Mouse (Mus musculus): ENCODE results near the gene Mettl27. TPM values are rescaled to one million over a fixed set of nuclear protein-coding genes. Genes with fewer than 3 reads are reported as not detected.

Gene Mettl27
- total and polyA plus RNA-seq, 2 experiments from 2014 or later: 8.3 to 9.4 TPM

DNA sequence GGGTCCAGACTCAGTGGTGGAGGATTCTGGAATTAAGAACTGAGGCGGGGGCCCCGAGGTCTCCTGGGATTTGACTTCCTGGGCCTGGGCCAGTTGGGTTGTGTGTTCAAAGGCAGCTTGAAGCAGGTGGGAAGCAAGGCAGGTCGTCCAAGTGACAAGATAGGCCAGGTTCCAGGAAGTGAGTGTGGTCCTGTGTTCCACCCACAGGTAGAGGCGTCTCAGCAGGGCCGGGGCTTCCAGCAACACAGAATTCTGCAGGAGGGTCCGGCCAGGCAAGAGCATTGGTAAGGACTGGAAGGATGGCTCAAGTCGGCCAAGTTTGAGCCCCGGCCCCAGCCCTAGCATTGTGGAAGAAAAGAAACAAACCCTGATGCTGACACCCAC is 30.5 kb upstream of the Mettl27 start:
- no peaks in the 10 kb centered on the region for H3K27me3 ChIP-seq (ENCODE audit: control insufficient read depth, insufficient read depth, low read length)
- H3K4me1 ChIP-seq (ENCODE audit: control insufficient read depth, insufficient read depth): no peaks in the 10 kb centered on the region
- no peak overlapping the region for H3K4me2 ChIP-seq (ENCODE audit: low read depth, low read length)
- no peak overlapping the region for H3K9ac ChIP-seq (replicated peaks; ENCODE audit: low read depth, low read length)
- H3K4me3 ChIP-seq (ENCODE audit: low read depth, low read length): no peak overlapping the region
- no peaks in the 10 kb centered on the region for H3K36me3 ChIP-seq (replicated peaks; ENCODE audit: control insufficient read depth, insufficient read depth, low read length)
- TF ChIP-seq CTCF (IDR thresholded peaks at IDR 0.05; ENCODE audit: low read depth) (no peak), EP300 (IDR thresholded peaks at IDR 0.05; ENCODE audit: low read depth) (no peak)
- no peaks in the 10 kb centered on the region for H3K9me3 ChIP-seq (replicated peaks; ENCODE audit: control insufficient read depth, low read length)
- ATAC-seq (ENCODE audit: insufficient read depth, low read depth) (no peak), DNase-seq (ENCODE audit: low spot score) (no peak)
- 64% methylated on average over 8 of the region's 8 CpGs for WGBS
- H3K27ac ChIP-seq (ENCODE audit: low read depth): no peak overlapping the region

DNA sequence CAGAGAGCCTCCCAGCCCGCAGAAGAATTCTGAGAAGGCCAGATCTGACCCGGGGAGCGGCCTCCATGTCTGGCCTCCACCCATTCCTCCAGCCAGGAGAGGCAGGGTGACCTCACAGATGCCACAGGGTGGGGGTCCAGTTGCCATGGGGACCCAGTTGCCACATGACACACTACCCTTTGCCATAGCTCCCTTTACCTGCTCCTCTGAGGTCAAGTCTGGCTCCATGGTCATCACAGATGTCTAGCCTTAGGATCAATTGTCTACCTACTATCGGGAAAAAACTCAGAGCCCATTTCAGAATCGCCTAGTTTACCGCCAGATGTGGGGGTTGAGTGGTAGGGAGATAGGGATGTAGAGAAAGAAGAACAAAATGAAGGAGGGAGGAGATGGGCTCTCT is 25.5 kb upstream of the Mettl27 start, which contains the start of gene Tmem270:
Tmem270 (minus strand) TSS at position 101 of the 400 bp plus-strand sequence.
- Histone ChIP-seq H3K9me3 (replicated peaks; ENCODE audit: control insufficient read depth, low read length) (no peaks in the 10 kb centered on the region), H3K27me3 (ENCODE audit: control insufficient read depth, insufficient read depth, low read length) (no peaks in the 10 kb centered on the region), H3K9ac (replicated peaks; ENCODE audit: low read depth, low read length) (no peak within 1 kb of the TSS), H3K4me1 (ENCODE audit: control insufficient read depth, insufficient read depth) (no peaks in the 10 kb centered on the region), H3K27ac (ENCODE audit: low read depth) (no peak within 1 kb of the TSS), H3K36me3 (replicated peaks; ENCODE audit: control insufficient read depth, insufficient read depth, low read length) (no peaks in the 10 kb centered on the region), H3K4me3 (ENCODE audit: low read depth, low read length) (no peak within 1 kb of the TSS), H3K4me2 (ENCODE audit: low read depth, low read length) (no peak within 1 kb of the TSS)
- no peak for DNase-seq (ENCODE audit: low spot score)
- no peak for ATAC-seq (ENCODE audit: insufficient read depth, low read depth)
- TF ChIP-seq EP300 (IDR thresholded peaks at IDR 0.05; ENCODE audit: low read depth) (no peak), CTCF (IDR thresholded peaks at IDR 0.05; ENCODE audit: low read depth) (no peak)
- 82% methylated on average over 6 of the region's 6 CpGs for WGBS

DNA sequence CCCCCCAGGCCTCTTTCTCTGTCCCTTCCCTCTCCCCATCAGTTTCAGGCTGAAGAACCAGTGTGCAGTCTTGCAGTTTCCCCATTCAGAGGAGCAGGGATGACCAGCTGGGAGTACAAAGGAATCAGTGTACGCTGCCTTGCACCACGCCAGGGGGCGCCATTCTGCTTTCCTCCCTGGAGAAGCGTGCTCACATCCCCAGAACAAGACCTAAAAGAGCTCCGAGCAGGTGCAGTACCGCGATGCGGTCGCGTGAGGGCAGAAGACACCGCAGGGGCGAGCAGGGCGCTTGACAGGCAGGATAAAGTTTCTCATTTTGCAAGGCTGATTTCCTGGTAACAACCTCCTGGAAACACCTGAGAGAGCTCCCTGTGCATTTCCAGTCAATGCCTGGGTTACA is 25.0 kb upstream of the Mettl27 start:
- TF ChIP-seq EP300 (IDR thresholded peaks at IDR 0.05; ENCODE audit: low read depth) (no peak), CTCF (IDR thresholded peaks at IDR 0.05; ENCODE audit: low read depth) (peak; percentile 98)
- 2% methylated on average over 13 of the region's 13 CpGs for WGBS
- ATAC-seq (ENCODE audit: insufficient read depth, low read depth): peak; percentile 79
- Histone ChIP-seq H3K9me3 (replicated peaks; ENCODE audit: control insufficient read depth, low read length) (no peaks in the 10 kb centered on the region), H3K4me2 (ENCODE audit: low read depth, low read length) (no peak overlapping the region), H3K4me1 (ENCODE audit: control insufficient read depth, insufficient read depth) (no peaks in the 10 kb centered on the region), H3K27ac (ENCODE audit: low read depth) (no peak overlapping the region), H3K9ac (replicated peaks; ENCODE audit: low read depth, low read length) (no peak overlapping the region), H3K4me3 (ENCODE audit: low read depth, low read length) (no peak overlapping the region), H3K36me3 (replicated peaks; ENCODE audit: control insufficient read depth, insufficient read depth, low read length) (no peaks in the 10 kb centered on the region), H3K27me3 (ENCODE audit: control insufficient read depth, insufficient read depth, low read length) (no peaks in the 10 kb centered on the region)
- DNase-seq (ENCODE audit: low spot score): peak; percentile 77

DNA sequence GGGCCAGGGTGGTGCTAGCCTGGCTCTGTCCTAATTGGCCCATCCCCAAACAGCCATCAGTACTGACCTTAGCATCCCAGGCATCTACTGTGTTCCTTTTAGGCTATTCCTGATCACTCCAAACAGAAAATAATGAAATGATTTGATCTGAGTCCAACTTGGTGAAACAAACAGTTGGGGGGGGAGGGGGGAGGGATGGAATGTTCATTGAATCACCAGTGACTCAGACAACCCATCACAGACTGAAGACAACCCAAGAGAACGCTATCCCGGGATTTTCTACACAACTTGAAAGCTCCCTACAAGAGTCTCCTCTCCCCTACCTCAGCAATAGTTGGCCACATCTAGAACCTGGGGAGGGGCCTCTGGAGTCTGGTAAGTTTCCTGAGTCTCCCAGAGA is 20.3 kb upstream of the Mettl27 start:
- ATAC-seq (ENCODE audit: insufficient read depth, low read depth) (no peak), DNase-seq (ENCODE audit: low spot score) (no peak)
- Histone ChIP-seq H3K4me2 (ENCODE audit: low read depth, low read length) (no peak overlapping the region), H3K4me3 (ENCODE audit: low read depth, low read length) (no peak overlapping the region), H3K27me3 (ENCODE audit: control insufficient read depth, insufficient read depth, low read length) (no peaks in the 10 kb centered on the region), H3K9ac (replicated peaks; ENCODE audit: low read depth, low read length) (no peak overlapping the region), H3K27ac (ENCODE audit: low read depth) (no peak overlapping the region), H3K9me3 (replicated peaks; ENCODE audit: control insufficient read depth, low read length) (no peaks in the 10 kb centered on the region), H3K4me1 (ENCODE audit: control insufficient read depth, insufficient read depth) (no peaks in the 10 kb centered on the region), H3K36me3 (replicated peaks; ENCODE audit: control insufficient read depth, insufficient read depth, low read length) (no peaks in the 10 kb centered on the region)
- WGBS: 72% methylated on average over 2 of the region's 2 CpGs
- TF ChIP-seq EP300 (IDR thresholded peaks at IDR 0.05; ENCODE audit: low read depth) (no peak), CTCF (IDR thresholded peaks at IDR 0.05; ENCODE audit: low read depth) (no peak)

DNA sequence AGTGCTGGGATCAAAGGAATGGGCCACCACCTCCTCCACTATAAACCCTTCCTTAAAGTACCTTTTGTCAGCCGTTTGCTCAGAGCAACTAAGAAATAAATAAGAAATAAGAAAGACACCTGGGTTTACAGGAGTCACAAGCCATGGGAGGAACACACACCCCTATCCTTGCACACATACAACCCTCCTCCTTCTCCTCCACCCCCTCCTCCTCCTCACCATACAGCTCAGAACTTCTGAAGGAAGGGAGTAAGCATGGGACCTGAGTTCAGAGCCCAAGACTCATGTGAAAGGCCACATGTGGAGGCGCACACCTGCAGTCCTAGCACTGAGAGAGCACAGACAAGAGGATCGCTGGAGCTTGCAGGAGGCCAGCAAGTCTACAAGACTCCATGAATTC is 18.8 kb upstream of the Mettl27 start:
- no peak overlapping the region for H3K9ac ChIP-seq (replicated peaks; ENCODE audit: low read depth, low read length)
- WGBS: 72% methylated on average over 3 of the region's 3 CpGs

DNA sequence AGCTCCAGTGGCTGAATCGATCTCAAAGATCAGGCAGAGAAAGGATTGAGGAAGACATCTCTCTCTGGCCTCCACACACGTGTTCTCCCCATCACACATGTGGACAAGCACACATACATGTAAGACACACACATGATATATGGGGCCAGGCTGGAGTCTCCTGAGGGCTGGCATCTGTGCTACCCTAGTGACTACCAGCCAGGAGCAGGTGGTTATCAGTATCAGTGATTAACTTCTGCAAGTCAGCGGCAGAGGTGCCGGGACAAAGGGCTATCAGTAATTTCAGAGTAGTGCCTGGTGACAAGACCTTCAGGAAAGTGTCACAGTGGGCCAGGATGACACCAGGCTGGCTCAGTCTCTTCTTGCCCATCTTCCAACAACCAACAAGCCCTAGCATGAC is 18.4 kb upstream of the Mettl27 start:
- TF ChIP-seq EP300 (IDR thresholded peaks at IDR 0.05; ENCODE audit: low read depth): no peak
- TF ChIP-seq CTCF (IDR thresholded peaks at IDR 0.05; ENCODE audit: low read depth): no peak
- Histone ChIP-seq H3K27ac (ENCODE audit: low read depth) (no peak overlapping the region), H3K4me1 (ENCODE audit: control insufficient read depth, insufficient read depth) (no peaks in the 10 kb centered on the region), H3K27me3 (ENCODE audit: control insufficient read depth, insufficient read depth, low read length) (no peaks in the 10 kb centered on the region), H3K36me3 (replicated peaks; ENCODE audit: control insufficient read depth, insufficient read depth, low read length) (no peaks in the 10 kb centered on the region), H3K4me3 (ENCODE audit: low read depth, low read length) (no peak overlapping the region), H3K4me2 (ENCODE audit: low read depth, low read length) (no peak overlapping the region), H3K9ac (replicated peaks; ENCODE audit: low read depth, low read length) (no peak overlapping the region), H3K9me3 (replicated peaks; ENCODE audit: control insufficient read depth, low read length) (no peaks in the 10 kb centered on the region)
- WGBS: 55% methylated on average over 4 of the region's 4 CpGs
- ATAC-seq (ENCODE audit: insufficient read depth, low read depth): no peak
- DNase-seq (ENCODE audit: low spot score): no peak

More for the DNA sequence above, 18.8 kb upstream of the Mettl27 start:
- Histone ChIP-seq H3K4me3 (ENCODE audit: low read depth, low read length) (no peak overlapping the region), H3K36me3 (replicated peaks; ENCODE audit: control insufficient read depth, insufficient read depth, low read length) (no peaks in the 10 kb centered on the region), H3K4me2 (ENCODE audit: low read depth, low read length) (no peak overlapping the region), H3K27ac (ENCODE audit: low read depth) (no peak overlapping the region), H3K4me1 (ENCODE audit: control insufficient read depth, insufficient read depth) (no peaks in the 10 kb centered on the region), H3K27me3 (ENCODE audit: control insufficient read depth, insufficient read depth, low read length) (no peaks in the 10 kb centered on the region), H3K9me3 (replicated peaks; ENCODE audit: control insufficient read depth, low read length) (no peaks in the 10 kb centered on the region)
- ATAC-seq (ENCODE audit: insufficient read depth, low read depth) (no peak), DNase-seq (ENCODE audit: low spot score) (no peak)
- no peak for TF ChIP-seq EP300 (IDR thresholded peaks at IDR 0.05; ENCODE audit: low read depth)
- no peak for TF ChIP-seq CTCF (IDR thresholded peaks at IDR 0.05; ENCODE audit: low read depth)

All from heart, postnatal 0 days (tissue).